Mouse (Mus musculus): ENCODE results near the gene Olr1. TPM values are rescaled to one million over a fixed set of nuclear protein-coding genes. Genes with fewer than 3 reads are reported as not detected.
"Not testable (repeated sequence)": the region's sequence is repeated elsewhere in the genome, so short reads cannot be mapped to it uniquely, and the experiment has no call there.

Olr1 gene
- total RNA-seq, 2 experiments from 2014 or later = 0.31 TPM; not detected in 1

DNA sequence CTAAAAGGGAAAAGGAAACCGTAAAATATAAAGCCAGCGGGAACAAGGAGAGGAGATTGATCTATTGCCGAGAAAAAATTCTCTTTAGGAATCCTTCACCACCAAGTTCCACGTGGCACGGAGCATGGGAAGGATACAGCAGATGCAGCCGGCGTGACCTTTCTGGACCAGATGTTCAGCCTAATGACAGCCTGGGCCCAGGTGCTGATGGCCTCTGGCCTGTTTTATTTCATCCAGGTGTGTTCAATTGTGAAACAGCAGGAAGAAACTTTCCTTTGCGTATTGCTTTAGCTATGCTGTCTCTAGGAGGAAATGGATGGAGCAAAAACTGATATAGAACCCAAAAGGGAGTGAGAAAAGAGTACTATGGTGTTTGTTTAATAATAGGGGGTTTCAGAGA lies 5.9 kb upstream of the Olr1 start:
- DNase-seq (ENCODE audit: low spot score) = no peak

DNA sequence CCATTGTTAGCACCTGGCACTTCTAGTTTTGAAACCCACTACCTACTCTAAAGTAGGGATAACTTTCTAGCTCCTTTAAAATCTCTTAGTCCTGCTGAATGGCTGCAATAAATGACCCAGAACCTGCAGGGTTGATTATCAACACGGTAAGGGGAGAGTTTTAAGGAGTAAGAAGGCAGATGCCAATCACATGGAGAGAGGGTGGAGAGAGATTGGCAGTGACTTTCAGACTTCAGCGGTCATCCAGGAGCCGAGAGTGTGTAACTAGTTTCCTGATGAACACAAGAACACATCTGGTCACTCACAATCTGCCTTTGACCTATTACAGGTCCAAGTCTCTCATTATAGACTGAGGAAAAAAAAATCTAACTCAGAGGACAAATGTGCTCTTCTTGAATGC lies 5.4 kb upstream of the Olr1 start, which contains the start of gene Tmem52b:
Gene Tmem52b (plus strand): TSS at position 189 of the 400 bp plus-strand sequence.
- no peak for DNase-seq (ENCODE audit: low spot score)

DNA sequence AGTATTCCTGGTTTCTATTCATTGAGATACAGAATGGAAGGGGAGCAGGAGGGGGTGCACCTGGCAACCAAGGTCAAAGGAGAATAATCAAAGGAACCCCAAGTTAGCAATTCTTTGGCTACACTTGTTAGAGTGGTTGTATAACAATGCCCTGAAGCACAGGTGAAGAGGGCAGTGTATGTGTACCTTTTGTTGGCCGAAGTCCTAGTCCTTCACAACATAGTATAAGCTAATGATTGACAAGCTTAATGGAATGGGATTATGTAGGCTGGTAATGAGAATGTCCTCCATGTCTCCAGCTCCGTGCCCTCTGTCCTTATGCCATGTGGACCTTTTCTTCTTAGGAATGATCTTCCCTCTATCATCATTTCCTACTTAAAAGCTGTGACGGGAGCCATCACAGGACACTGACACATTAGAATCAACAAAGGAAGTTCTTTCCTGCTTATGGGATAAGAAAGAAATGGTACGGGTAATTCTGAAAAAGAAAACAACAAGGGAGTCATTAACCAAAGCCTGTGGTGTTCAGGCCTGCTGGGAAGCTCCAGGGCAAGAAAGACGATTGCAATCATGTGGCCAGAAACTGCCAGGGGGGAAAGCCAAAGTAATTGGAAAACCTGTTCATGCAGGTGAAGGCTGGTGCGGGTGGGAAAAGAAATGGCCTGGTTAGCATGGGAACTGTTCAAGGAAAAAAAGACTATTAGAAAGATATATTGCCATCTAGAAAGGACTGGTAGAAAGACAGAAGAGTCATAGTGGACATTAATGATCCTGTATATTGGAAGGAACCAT lies 3.4 kb upstream of the Olr1 start:
- DNase-seq (ENCODE audit: low spot score) = no peak

DNA sequence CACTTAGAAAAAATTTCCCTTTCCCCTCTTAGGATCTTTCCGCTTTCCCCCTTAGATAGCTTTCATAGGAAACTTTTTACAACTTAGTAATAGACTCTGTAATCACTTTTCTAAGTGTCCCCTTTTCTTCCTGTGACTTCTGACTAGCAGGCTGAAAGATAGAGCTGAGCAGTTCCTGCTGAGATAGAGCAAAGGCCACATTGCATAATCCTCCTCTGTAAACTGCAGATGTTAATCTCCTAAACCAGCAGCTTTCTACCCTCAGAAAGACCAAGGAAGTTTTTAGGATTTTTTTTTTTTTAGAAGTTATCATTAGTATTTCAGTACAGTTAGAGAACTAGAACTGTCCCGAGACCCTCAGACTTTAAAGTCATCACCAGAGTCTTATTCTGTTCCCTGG lies 3.5 kb downstream of the Olr1 start:
- no peak for DNase-seq (ENCODE audit: low spot score)

DNA sequence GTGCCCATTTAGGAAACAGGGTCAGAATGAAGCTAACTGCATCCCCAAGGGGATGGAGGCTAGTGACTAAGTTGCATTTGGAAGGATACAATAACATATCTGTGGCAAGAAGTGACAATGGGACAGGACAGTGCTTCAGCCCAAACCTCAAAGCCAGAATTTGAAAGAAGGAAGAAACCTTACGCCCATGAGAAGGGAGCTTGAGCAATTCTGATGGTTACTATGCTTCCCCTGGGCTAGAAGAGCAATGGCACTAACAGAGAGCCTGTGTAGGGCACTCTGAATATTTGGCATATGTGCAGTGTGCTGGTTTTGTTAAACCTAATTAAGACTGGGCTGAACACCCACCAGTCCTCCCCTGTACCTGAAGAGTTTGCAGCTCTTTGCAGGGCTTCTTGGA lies 7.4 kb downstream of the Olr1 start:
- DNase-seq (ENCODE audit: low spot score) = not testable (repeated sequence)

DNA sequence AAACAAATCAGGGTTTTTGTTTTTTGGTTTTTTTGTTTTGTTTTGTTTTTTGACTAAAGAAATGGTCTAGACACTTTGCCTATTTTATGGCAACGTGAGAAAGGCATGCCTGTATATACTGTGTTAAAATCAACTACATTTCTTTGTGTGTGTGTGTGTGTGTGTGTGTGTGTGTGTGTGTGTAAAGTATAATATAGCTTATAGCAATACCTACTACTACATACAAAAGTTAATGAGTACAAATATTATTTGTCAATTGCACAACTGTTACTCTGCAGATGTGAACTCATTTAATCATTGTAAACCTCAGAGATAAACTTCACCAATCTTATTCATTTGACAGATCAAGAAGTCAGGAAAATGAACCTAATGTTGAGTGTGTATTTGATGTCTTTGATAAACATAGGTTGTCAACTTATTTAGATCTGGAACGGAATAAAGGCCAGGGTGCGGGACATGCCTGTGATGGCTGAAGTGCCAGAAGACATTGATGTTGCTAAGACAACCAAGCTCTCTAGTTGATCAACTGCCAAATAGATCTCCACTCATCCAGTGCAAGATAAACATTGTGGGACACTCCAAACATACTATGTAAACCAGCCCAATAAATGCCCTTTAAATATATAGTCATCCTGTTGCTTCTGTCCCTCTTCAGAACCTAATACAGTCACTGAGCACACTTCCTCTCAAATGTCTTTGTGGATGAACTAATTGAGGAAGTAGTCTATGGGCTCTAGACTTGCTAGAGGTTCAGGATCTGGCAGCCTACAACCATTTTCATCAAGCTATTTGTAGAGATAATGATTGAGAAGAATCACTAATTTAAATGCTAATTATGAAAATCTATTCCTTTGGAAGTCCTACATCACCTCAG lies 9.4 kb downstream of the Olr1 start:
- no peak for DNase-seq (ENCODE audit: low spot score)

DNA sequence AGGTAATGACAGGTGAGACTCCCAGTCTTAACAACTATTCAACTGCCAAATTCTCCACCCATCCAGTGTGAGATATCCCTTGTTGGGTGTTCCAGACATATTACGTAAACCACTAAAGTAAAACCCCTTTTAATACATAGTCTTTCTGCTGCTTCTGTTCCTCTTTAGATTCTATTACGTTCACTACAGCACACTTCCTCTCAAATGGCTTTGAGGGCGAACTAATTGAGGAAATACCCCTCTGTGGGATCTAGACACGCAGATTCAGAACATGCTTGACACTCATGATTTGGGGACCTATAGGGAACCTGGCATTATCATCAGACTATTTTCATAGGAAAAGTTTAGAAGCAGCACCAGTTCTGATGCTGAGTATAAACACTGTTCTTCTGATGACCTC lies 12.0 kb downstream of the Olr1 start:
- no peak for DNase-seq (ENCODE audit: low spot score)

DNA sequence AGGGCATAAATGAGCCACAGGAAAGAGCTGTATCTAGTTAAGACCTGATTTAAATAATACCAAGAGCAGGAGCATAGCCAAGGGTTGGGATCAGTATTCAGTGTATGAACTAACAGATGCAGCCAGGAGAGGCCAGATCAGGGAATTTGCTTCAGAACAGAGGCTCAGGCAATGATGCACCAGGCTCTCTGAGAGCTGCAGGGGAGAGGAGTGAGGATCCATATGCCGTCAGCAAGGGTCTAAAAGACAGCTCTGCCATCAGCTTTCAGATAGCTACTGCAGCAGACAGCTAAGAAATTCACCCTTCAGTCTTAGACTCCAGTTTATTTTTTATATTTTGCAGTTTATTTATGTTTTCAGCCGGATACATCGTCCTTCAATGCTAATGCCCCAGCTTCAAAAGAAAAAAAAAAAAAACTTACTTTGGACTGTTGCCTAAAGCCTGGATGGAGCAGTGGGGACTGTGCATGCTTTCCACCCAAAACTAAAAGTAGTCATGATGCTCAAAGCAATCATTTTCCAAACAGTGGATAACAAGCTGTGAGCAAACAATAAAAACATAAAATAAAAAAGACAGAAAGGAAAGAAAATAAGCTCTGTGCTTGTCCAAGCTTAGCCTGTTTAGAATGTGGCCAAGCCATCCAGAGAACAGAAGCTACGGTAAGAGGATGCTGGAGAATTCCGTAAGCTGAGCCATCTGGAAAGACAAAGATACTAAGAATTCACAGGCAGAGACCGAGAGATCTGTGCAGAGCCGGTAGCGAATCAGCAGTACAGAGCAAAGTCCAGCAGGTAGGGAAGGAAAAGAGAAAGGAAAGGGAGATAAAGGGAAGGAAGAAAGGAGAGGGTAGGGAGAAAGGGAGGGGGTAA lies 26.6 kb downstream of the Olr1 start:
- DNase-seq (ENCODE audit: low spot score) = no peak

DNA sequence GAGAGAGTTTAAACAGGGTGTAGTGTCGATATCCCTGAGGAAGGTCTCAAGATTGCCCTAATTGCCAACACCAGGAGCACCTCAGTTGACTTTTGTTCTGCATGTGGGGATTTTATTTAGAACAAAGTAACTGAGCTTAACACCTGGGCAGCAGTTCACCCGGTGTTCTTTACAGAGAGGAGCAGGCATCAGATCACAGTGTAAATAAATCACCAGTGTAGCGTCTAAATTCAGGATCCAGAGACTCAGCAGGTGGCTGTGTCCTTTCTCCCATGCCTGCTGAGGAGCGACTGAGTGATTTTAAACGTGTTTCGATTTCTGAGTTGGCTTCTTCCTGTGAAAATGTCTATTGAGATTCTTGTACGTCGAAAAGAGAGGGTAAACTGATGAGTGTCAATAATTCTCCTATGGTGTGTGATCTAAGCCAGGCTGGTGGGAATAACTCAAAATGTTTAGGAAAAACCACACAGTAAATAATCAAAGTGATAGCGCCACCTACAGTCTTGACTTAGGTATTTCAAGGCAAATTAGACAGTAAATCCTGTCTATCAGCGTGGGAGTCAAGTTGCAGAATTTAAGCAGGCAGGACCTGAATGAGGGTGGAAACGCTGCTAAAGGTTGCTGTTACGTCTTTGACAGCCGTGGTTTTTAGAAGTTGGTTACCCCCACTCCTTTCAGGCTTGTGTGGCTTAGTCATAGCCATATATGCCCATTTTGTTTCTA lies 30.4 kb downstream of the Olr1 start:
- DNase-seq (ENCODE audit: low spot score) = peak; percentile 47

DNA sequence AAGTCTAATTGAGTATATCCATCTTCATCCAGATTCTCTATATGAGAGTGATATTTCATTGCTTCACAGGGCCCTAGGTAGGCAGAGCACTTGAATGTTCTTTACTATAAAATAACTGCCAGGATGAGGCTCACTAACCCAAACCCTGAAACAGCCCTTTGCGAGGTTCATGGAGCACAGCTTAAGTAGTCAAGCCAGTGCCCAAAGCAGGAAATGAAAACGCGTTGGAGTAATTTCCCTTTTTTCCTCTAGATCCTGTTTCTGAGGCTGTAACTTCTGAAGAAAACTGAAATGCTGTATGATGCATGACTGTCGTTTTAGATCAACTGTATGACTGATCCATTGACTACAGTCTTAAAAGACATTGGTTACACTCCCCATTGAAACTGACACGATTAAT lies 34.3 kb downstream of the Olr1 start:
- DNase-seq (ENCODE audit: low spot score) = no peak

DNA sequence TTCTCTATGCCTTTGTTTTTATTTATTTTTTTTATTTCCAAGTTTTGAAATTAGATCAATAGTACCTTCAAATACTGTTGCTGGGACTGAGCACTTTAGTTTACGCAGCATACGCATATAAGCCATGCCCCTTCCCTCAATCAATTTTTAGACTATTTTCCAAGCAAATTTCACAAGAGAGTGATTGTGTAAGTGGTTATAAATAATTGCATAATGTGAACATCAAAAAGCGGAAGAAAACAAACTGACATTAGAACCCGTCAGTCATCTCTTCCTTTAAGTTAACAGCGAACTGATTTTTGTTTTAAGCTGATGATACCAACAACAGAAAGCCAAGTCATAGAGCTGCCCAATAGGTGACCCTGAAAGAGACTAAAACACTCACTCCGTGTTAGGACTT lies 35.6 kb downstream of the Olr1 start:
- DNase-seq (ENCODE audit: low spot score) = no peak

DNA sequence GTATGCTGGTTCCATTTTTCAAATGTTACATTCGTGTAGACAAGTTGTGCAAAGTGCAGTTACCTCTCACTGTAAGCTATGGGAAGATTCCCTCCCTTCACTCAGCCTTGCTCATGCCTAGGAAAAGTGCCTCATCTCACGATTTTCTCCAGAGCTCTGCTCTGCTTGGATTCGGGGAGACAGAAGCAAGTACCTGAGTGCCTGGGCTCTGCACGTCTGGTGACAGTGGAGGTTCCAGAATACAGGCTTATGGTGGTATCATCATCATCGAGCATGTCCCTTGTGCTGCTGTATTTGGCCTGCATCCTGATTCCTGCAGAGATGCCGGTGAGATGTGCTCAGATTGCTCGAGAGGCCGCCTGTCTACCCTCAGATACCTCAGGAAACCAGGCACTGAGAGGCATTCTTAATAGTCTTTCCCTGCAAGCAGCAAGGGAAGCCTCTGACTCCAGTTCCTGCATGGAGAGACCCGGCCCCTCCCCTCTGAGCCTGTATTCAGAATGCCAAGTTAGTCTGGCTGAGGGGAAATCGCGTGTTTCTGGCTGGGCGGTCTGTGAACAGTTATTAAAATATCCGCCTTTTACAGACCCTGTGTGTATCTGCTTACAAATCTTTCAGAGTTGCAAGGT lies 55.4 kb downstream of the Olr1 start, which contains the start of gene Clec1a:
Gene Clec1a (minus strand): TSS at position 590 of the 629 bp plus-strand sequence.
- peak; percentile 47 for DNase-seq (ENCODE audit: low spot score)

DNA sequence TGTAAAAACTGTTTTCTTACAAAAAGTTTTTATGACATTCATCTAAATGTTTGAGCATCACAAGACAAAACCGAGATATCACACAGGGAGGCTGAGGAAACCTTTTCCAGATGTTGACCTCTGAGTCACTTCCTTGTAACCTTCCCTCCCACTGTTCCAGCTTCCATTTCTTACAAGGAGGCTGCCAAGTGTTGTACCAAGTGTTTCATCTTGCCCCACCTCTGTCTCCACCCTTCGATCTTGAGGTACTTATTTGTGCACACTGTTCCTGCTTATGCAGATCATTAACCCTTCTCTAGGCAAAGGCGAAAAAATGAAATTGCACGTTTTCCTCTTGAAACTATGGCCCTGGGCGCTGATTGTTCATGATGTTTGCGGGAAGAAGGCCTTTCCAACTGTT lies 57.2 kb downstream of the Olr1 start:
- peak; percentile 32 for DNase-seq (ENCODE audit: low spot score)

DNA sequence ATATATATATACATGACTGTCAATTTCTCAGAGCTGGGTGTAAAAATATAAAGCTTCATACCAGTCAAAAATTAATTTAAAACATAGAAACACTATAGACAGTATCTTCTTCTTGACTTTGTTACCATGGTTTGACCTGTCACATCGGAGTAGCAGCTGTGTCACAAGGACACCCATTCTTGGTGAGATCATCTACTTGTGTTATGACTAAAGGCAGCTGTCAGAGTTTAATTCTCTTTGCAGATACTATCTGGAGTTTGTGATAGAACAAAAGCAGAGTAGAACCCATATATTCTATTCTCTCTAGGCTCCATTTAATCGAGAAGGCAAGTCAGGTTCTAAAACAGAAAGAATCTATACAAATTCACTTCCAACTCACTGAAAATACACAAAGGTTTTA lies 68.9 kb downstream of the Olr1 start:
- DNase-seq (ENCODE audit: low spot score) = no peak

DNA sequence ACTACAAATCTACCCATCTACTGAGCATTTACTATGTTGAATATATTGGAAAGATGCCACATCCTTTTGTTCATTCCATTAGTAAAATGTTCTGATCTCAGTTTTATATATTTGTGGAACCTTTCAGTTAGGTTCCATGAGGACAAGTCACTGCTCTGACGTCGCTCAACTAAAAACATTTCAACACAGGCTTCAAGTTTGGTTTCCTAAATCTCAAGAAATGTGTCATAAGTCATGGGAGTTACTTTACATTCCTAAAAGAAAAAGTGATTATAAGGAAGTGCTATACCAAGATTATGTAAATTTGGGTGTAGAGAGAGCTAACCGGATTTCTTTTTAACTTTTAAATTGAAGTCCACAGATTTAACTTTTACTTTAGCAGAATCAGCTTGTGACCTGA lies 70.9 kb downstream of the Olr1 start:
- DNase-seq (ENCODE audit: low spot score) = no peak

Other genes starting within 250 kb of the Olr1 start
- under 1 TPM in 1 of 2 experiments, not detected in 1; 0.12 TPM for gene Cd69, start 231.7 kb downstream of the Olr1 start, total RNA-seq (2021)
- gene 4922502D21Rik, start 175.4 kb downstream of the Olr1 start, total RNA-seq (2021) = not detected
- under 1 TPM; 0.16 to 0.17 TPM for gene Clec12a, start 164.5 kb downstream of the Olr1 start, total RNA-seq (2021)
- gene Clec12b, start 121.3 kb downstream of the Olr1 start, total RNA-seq (2021) = not detected
- gene Clec1b, start 109.9 kb downstream of the Olr1 start, total RNA-seq (2021) = not detected
- not detected for gene Clec9a, start 98.3 kb downstream of the Olr1 start, total RNA-seq (2021)
- gene Clec1a, start 55.2 kb downstream of the Olr1 start, total RNA-seq (2021) = 1 to 10 TPM; 1.6 to 1.8 TPM
- gene Tmem52b, start 5.4 kb upstream of the Olr1 start, total RNA-seq (2021) = not detected
- 100 to 1,000 TPM in 1 of 2 experiments, 10 to 100 TPM in 1; 61.3 to 105 TPM for gene Gabarapl1, start 26.0 kb upstream of the Olr1 start, total RNA-seq (2021)
- gene Klre1, start 70.7 kb upstream of the Olr1 start, total RNA-seq (2021) = not detected
- not detected for gene Klrd1, start 84.6 kb upstream of the Olr1 start, total RNA-seq (2021)
- not detected for gene Klrk1, start 116.7 kb upstream of the Olr1 start, total RNA-seq (2021)
- gene Klrc3, start 136.2 kb upstream of the Olr1 start, total RNA-seq (2021) = not detected
- gene Klrc2, start 153.5 kb upstream of the Olr1 start, total RNA-seq (2021) = not detected
- gene Klrc1, start 171.8 kb upstream of the Olr1 start, total RNA-seq (2021) = not detected
- not detected for gene Klri1, start 210.0 kb upstream of the Olr1 start, total RNA-seq (2021)
- gene Klri2, start 233.3 kb upstream of the Olr1 start, total RNA-seq (2021) = not detected

All from gastrocnemius, adult 18-20 months (tissue).